ENCODE assay signal across 8 mouse cellular contexts in the genomic region with DNA sequence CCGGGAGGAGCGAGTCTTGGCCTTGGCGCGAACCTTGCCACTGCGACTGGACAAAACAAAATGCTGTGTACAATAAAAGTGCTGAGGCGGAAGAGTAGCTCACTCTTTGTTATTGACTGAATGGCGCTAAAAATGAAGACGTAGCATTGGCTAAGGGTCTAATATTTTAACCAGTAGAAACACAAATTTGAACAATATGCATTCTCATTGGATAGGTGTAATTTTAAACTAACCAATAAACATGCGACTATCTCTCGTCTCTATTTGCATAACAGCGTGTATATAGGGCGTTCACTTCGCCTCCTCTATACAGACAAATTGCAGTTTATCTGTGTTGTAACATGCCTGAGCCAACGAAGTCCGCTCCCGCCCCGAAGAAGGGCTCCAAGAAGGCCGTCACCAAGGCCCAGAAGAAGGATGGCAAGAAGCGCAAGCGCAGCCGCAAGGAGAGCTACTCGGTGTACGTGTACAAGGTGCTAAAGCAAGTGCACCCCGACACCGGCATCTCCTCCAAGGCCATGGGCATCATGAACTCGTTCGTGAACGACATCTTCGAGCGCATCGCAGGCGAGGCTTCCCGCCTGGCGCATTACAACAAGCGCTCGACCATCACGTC. TPM values are rescaled to one million over a fixed set of nuclear protein-coding genes. Genes with fewer than 3 reads are reported as not detected.
DNase-seq lines count a peak whose midpoint lies in the region; ATAC-seq and TF ChIP-seq lines count a peak whose summit lies in the region.
"Not testable (repeated sequence)": the region's sequence is repeated elsewhere in the genome, so short reads cannot be mapped to it uniquely, and the experiment has no call there.

Gene Hist1h2bm, plus strand, starts transcription at position 288 of the 616 bp plus-strand sequence.

- peak within 1 kb of the TSS; percentile 64 for H3K4me2 ChIP-seq in forebrain, embryonic 15.5 days (replicated peaks)
- peak within 1 kb of the TSS; percentile 86 for H3K4me2 ChIP-seq in liver, embryonic 16.5 days (ENCODE audit: low read depth, low read length)
- H3K4me2 ChIP-seq in neural tube, embryonic 11.5 days (ENCODE audit: low read depth): peak within 1 kb of the TSS; percentile 57

- H3K9ac ChIP-seq in MEL (ENCODE audit: control insufficient read depth, low read depth, low read length, poor library complexity, severe bottlenecking): peak within 1 kb of the TSS; percentile 83
- H3K9ac ChIP-seq in forebrain, embryonic 15.5 days (replicated peaks): peak within 1 kb of the TSS; percentile 67
- H3K9ac ChIP-seq in liver, embryonic 16.5 days (ENCODE audit: low read depth, low read length): peak within 1 kb of the TSS; percentile 80
- peak within 1 kb of the TSS; percentile 80 for H3K9ac ChIP-seq in neural tube, embryonic 11.5 days (ENCODE audit: low read length)

- TF ChIP-seq CTCF in MEL (IDR thresholded peaks at IDR 0.05 in 2 of 3, conservative IDR thresholded peaks at IDR 0.05 in 1 of 3; ENCODE audit: control insufficient read depth in 1 of 3, insufficient read depth in 1 of 3, low read depth in 2 of 3, low read length in 3 of 3, poor library complexity in 1 of 3, severe bottlenecking in 1 of 3); testis, adult 2 months (IDR thresholded peaks at IDR 0.05; ENCODE audit: control insufficient read depth, insufficient read depth, insufficient replicate concordance, low read depth, low read length): not testable (repeated sequence)

- peak within 1 kb of the TSS; percentile 91 for H3K27ac ChIP-seq in MEL (ENCODE audit: control insufficient read depth, low read depth, low read length)
- peak within 1 kb of the TSS; percentile 94 for H3K27ac ChIP-seq in forebrain, embryonic 15.5 days (replicated peaks)
- H3K27ac ChIP-seq in liver, embryonic 16.5 days (ENCODE audit: low read length): peak within 1 kb of the TSS; percentile 96
- H3K27ac ChIP-seq in neural tube, embryonic 11.5 days (ENCODE audit: low read depth, low read length): peak within 1 kb of the TSS; percentile 90
- H3K27ac ChIP-seq in testis, adult 2 months (ENCODE audit: control insufficient read depth, insufficient read depth, low read depth, low read length): peak within 1 kb of the TSS; percentile 69

- peak in 1 of 2 experiments; percentile 92; a peak in 3 of 4 replicates for TF ChIP-seq POLR2A in MEL (IDR thresholded peaks at IDR 0.05; ENCODE audit: control insufficient read depth in 1 of 2, insufficient read depth in 1 of 2, low read depth in 1 of 2, low read length in 2 of 2, poor library complexity in 1 of 2)
- TF ChIP-seq POLR2A in testis, adult 2 months (IDR thresholded peaks at IDR 0.05; ENCODE audit: control insufficient read depth, low read depth, low read length): peak; percentile 59; the same call in 1 of the 2 replicates

- ATAC-seq in forebrain, embryonic 15.5 days (replicated peaks): peak; percentile 98
- peak; percentile 91 for ATAC-seq in liver, embryonic 16.5 days (ENCODE audit: low read depth)
- ATAC-seq in neural tube, embryonic 11.5 days (ENCODE audit: insufficient read depth, low FRiP score, low TSS enrichment): peak; percentile 94

- peaks cover 0 to 18% of the 10 kb centered on the region in 2 experiments; a peak in 2 of 4 replicates for H3K36me3 ChIP-seq in MEL (ENCODE audit: control insufficient read depth in 1 of 2, insufficient read depth in 2 of 2, low read length in 2 of 2)
- not testable (repeated sequence) for H3K36me3 ChIP-seq in forebrain, embryonic 15.5 days; liver, embryonic 16.5 days (ENCODE audit: control insufficient read depth, insufficient read depth); neural tube, embryonic 11.5 days (ENCODE audit: control insufficient read depth, insufficient read depth, low read length); testis, adult 2 months (ENCODE audit: control insufficient read depth, insufficient read depth, low read length)

- H3K4me1 ChIP-seq in MEL (ENCODE audit: control insufficient read depth in 1 of 2, insufficient read depth in 2 of 2, low read length in 2 of 2); testis, adult 2 months (ENCODE audit: control insufficient read depth, insufficient read depth, low read length): not testable (repeated sequence)
- peaks cover 40% of the 10 kb centered on the region for H3K4me1 ChIP-seq in forebrain, embryonic 15.5 days
- H3K4me1 ChIP-seq in liver, embryonic 16.5 days (ENCODE audit: control insufficient read depth, low read depth, low read length): peaks cover 22% of the 10 kb centered on the region
- H3K4me1 ChIP-seq in neural tube, embryonic 11.5 days (ENCODE audit: control insufficient read depth, insufficient read depth, low read length): peaks cover 20% of the 10 kb centered on the region

- WGBS in forebrain, embryonic 15.5 days: under 1% methylated on average over 37 of the region's 37 CpGs
- 0% methylated on average over 37 of the region's 37 CpGs for WGBS in liver, embryonic 16.5 days (ENCODE audit: insufficient replicate concordance)
- 0% methylated on average over 28 of the region's 37 CpGs for WGBS in neural tube, embryonic 11.5 days

- H3K79me2 ChIP-seq in MEL (ENCODE audit: control insufficient read depth, insufficient read depth, low read length, poor library complexity): not testable (repeated sequence)

- not testable (repeated sequence) for H3K9me3 ChIP-seq in MEL (replicated peaks; ENCODE audit: insufficient read depth, low read length); forebrain, embryonic 15.5 days; liver, embryonic 16.5 days (replicated peaks; ENCODE audit: control insufficient read depth, low read length); neural tube, embryonic 11.5 days (ENCODE audit: control insufficient read depth, low read length)

- TF ChIP-seq EP300 in MEL (IDR thresholded peaks at IDR 0.05; ENCODE audit: low read depth in 1 of 2, low read length in 2 of 2): not testable (repeated sequence)

- peak within 1 kb of the TSS; percentile 33 to 58 for H3K4me3 ChIP-seq in MEL (ENCODE audit: control insufficient read depth in 1 of 2, insufficient read depth in 1 of 2, low read depth in 2 of 2, low read length in 2 of 2)
- peak within 1 kb of the TSS; percentile 45 for H3K4me3 ChIP-seq in forebrain, embryonic 15.5 days
- H3K4me3 ChIP-seq in liver, embryonic 16.5 days (ENCODE audit: low read depth, low read length): peak within 1 kb of the TSS; percentile 66
- H3K4me3 ChIP-seq in neural tube, embryonic 11.5 days (ENCODE audit: low read depth, low read length): peak within 1 kb of the TSS; percentile 31
- H3K4me3 ChIP-seq in testis, adult 2 months (ENCODE audit: control insufficient read depth, low read depth, low read length): peak within 1 kb of the TSS; percentile 39

- intact Hi-C loops in heart, postnatal 36 days (cut with DNase I): not testable (repeated sequence)

- not testable (repeated sequence) for H3K27me3 ChIP-seq in MEL (ENCODE audit: control insufficient read depth in 1 of 2, insufficient read depth in 2 of 2, low read length in 2 of 2); forebrain, embryonic 15.5 days; liver, embryonic 16.5 days (ENCODE audit: control insufficient read depth, insufficient read depth, low read depth, low read length); neural tube, embryonic 11.5 days (ENCODE audit: control insufficient read depth, insufficient read depth, low read length); testis, adult 2 months (ENCODE audit: control insufficient read depth, insufficient read depth, low read length)

- peak; percentile 95 for DNase-seq in MEL (ENCODE audit: low read depth, low spot score)
- peak; percentile 51 to 65 for DNase-seq in cerebellum, adult 18-20 months
- peak; percentile 43 to 61 for DNase-seq in heart, postnatal 36 days
- peak; percentile 70 for DNase-seq in layer of hippocampus, adult 11-12 months (ENCODE audit: low spot score)
- DNase-seq in neural tube, embryonic 11.5 days (ENCODE audit: low spot score): peak; percentile 85

- not testable (repeated sequence) for TF ChIP-seq RAD21 in MEL (IDR thresholded peaks at IDR 0.05; ENCODE audit: low read depth, low read length)

TF ChIP-seq in MEL, 35 proteins besides CTCF, POLR2A, EP300 and RAD21:
- TF ChIP-seq POLR2AphosphoS5 (IDR thresholded peaks at IDR 0.05; ENCODE audit: borderline replicate concordance, low read depth, low read length) (peak; percentile 99; the same call in 1 of the 2 replicates), GATA1 (IDR thresholded peaks at IDR 0.05; ENCODE audit: low read depth, low read length) (0 out of 2 replicates have a peak, but pooled peaks have one; percentile 23), TBP (IDR thresholded peaks at IDR 0.05; ENCODE audit: low read depth, low read length) (peak; percentile 99)

RNA-seq across cellular contexts. Expression of gene Hist1h2bm, which starts in this region (rescaled TPM):
- 1,196 and 2,041 TPM in 2 replicates for total RNA-seq in MEL (2012; rRNA removed)
- polyA plus RNA-seq in MEL (2012; ENCODE audit: insufficient read depth in 1 of 2, insufficient read length in 2 of 2, low read depth in 1 of 2, low replicate concordance in 2 of 2, missing spikeins in 1 of 2): 1 to 10 TPM in 1 of 2 experiments, not detected in 1; 1.7 TPM
- 2.1 and 2.6 TPM in 2 replicates for polyA plus RNA-seq in forebrain, embryonic 15.5 days (2015; fragmentation: Nextera tagmentation; extraction: Ambion mirVana)
- 1 to 10 TPM; 4.9 to 5.1 TPM for total RNA-seq in heart, postnatal 36 days (2021)
- polyA plus RNA-seq in liver, embryonic 16.5 days (2015; fragmentation: Nextera tagmentation; extraction: Ambion mirVana): 5.9 and 9.8 TPM in 2 replicates
- 4.3 and 4.6 TPM in 2 replicates for polyA plus RNA-seq in neural tube, embryonic 11.5 days (2014; fragmentation: Nextera tagmentation; extraction: Ambion mirVana)
- 6.1 and 6.2 TPM in 2 replicates for polyA plus RNA-seq in testis, adult 2 months (2012; rRNA removed)

Comparison
In these comparisons a context has a peak if more than half of its experiments do, and no peak if none do; other contexts are left out.
1. Peak in every context shown above with its lines: DNase-seq, ATAC-seq, H3K4me3 ChIP-seq and H3K27ac ChIP-seq.
2. RNA of gene Hist1h2bm (total RNA-seq): 1,196 to 2,041 TPM in MEL; 4.9 to 5.1 TPM in heart, postnatal 36 days; every median in the first group is over 100 times any median in the second.